Mouse (Mus musculus): ENCODE data around the gene Mrpl28.

GRCm38 (mm10) chr17:26105619-26106018, 17.7 kb upstream of the Mrpl28 start:
- TF ChIP-seq CTCF (IDR thresholded peaks at IDR 0.05; ENCODE audit: extremely low read depth, insufficient read depth, low read length), result no peak
- no peak for TF ChIP-seq POLR2A (IDR thresholded peaks at IDR 0.05; ENCODE audit: extremely low read depth, insufficient read depth, low read length)
